Mouse (Mus musculus): ENCODE results near the gene Ahctf1.
A peak's percentile ranks its signal among the peaks of the same experiment; 100 is the strongest.
"Not testable (repeated sequence)": the region's sequence is repeated elsewhere in the genome, so short reads cannot be mapped to it uniquely, and the experiment has no call there.

Gene Ahctf1

DNA sequence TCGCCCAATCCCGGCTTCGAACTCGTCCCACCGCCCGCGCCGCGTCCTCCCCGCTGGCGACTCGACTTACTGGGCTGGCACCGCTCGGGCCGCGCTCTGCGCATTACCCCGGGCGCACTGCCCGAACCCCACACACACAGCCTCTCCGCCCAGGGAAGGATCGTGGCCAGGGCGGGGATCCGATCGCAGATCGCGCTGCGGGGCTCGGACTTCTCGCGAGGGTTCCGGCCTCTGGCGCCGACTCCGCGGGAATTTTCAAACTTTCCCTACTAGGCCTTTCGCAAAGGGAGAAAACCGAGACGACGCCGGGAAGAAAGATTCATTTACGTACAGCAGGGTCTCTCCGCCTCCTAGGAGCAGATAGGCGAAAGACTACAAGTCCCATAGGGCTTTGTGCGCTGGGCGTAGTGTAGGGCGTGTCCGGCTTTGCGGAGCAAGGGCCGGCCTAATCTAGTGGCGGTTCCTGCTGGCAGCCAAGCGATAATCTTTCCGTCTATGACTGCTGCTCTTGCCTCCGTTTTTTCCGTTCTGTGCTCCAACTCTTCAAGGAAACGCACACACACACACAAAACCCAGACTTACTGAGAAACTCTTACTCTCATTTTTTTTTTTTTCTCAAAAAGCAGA, at the start of gene Ahctf1:
Gene Ahctf1, minus strand, starts transcription at position 168 of the 627 bp plus-strand sequence.
- peak; percentile 93 for DNase-seq (ENCODE audit: low read depth)

DNA sequence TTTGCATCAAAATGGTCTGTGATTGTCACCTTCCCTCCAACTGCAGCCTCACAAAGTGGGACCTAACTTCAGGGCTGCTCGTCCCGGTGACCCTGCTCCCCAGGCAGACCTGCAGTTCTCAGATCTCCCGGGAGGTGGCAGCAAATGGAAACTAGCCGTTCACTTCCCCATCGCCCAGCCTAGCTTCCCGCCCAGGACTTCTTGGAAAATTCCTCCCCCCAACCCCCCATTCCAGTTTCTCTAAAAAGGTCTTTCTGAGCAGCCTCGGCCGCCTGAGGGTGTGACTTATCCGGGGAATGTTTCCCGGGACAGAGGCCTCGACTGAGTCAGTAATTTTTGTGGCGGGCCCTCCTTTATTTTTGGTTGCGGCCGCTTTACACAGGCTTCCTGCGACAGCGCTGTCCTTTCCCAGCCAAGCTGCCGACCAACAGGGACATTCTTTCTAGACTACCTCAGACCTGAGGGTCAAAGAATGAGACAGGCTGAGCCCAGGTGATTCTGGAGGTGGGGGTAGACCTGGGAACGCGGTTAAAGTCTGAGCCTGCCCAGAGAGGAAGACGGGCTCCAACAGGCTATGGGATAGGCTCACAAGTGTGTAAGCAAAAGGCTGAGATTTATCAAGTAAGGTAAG, 44.4 kb upstream of the Ahctf1 start:
- DNase-seq (ENCODE audit: low read depth): no peak

DNA sequence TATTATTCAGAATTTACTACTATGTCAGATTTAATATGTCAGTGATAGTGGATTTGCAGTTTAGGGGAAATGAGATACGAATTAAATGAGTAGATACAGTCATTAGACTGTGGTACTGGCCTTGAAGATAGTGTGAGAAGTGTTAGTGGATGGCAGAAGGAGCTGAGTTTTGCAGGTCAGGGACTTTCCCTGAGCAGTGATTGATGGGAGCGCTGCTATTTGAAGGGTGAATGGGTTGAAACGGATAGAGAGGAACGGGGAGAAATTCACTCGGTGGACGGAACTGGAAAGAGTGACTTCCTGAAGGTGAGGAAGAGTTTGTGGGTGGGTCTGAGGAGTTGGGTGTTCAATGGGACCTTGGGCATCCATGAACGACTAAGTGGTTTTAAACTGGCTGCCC, 43.7 kb upstream of the Ahctf1 start:
- DNase-seq (ENCODE audit: low read depth): no peak

DNA sequence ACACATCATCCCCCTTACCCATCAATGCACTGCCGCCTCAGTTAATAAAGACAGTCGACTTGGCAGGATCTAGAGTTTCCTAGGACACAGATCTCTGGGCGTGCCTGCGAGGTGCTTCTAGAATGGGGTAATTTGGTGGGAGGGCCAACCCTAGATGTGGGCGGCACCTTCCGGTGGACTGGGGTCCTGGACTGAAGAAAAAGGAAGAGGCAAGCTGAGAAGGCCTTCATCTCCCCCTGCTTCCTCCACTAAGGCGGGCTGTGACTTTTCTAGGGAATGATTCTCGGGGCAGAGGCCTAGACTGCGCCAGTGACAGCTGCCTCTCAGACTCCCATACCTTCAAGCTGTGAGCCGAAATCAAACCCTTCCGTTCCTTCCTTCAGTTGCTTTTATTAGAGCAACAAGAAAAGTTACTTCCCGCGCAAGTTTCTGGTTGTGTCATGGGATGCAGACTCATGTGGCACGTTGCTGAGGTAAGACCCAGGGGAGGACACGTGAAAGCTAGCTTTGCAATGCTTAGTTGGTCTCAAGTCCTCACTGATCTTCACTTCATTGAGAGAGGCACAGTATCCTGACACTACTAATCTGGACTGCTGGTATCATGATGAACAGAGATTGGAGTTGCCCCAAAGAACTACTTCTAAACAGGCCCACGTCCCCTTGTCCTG, 42.5 kb upstream of the Ahctf1 start:
- DNase-seq (ENCODE audit: low read depth): no peak

DNA sequence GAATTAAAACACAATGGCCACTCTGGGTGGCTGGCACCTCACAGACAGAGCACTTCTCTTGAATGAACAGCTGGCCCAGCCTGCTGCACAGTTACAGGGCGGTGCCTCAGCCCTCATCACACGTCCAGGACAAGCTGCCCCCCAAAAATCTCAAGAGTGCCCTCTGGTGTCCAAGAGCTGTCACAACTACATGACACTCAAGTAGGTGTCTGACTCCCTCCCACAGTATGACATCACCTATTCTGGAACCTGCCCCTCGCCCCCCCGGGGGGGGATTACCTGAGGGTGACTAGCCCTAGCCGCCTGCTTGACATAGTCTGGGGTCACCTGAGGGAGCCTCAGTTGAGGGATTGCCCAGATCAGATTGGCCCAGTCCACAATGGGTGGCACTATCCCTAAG, 41.4 kb upstream of the Ahctf1 start:
- peak; percentile 73 for DNase-seq (ENCODE audit: low read depth)

DNA sequence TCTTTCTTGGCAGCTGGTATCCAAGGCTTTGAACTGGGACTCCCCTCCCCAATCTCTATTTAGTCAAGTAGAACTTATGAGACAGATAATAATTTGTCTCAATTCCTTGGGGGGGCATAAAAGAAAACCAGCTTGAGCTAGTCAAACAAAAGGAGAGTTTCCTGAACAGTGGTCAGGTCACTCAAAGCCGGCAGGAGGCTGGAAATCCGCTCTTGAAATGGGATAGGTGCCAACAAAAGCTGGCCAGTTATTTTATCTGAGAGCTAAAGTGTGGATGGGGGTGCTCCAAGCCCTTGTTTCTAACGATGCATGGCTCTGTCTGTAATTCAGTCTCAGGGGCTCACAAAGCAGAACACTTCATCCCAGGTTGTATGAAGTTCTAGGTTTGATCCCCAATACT, 40.5 kb upstream of the Ahctf1 start:
- DNase-seq (ENCODE audit: low read depth): no peak

DNA sequence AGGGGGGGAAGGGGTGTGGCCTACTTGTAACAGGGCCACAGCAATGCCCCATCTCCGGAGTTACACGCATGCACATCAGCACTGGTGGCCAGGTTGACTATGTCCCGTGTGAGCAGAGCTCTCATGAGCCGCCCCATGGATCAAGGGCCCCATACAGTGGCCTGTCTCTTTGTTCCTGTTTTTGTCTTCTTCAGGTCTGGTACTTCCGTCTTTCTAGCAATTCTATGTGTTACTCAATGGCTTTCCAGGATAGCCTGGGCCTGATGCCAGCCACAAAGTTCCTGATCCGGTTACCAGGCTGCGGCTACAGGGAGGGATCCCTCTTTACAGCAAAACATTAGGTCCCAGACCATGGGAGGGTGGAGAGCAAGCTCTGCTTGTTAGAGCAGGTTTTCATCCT, 39.1 kb upstream of the Ahctf1 start:
- peak; percentile 32 for DNase-seq (ENCODE audit: low read depth)

DNA sequence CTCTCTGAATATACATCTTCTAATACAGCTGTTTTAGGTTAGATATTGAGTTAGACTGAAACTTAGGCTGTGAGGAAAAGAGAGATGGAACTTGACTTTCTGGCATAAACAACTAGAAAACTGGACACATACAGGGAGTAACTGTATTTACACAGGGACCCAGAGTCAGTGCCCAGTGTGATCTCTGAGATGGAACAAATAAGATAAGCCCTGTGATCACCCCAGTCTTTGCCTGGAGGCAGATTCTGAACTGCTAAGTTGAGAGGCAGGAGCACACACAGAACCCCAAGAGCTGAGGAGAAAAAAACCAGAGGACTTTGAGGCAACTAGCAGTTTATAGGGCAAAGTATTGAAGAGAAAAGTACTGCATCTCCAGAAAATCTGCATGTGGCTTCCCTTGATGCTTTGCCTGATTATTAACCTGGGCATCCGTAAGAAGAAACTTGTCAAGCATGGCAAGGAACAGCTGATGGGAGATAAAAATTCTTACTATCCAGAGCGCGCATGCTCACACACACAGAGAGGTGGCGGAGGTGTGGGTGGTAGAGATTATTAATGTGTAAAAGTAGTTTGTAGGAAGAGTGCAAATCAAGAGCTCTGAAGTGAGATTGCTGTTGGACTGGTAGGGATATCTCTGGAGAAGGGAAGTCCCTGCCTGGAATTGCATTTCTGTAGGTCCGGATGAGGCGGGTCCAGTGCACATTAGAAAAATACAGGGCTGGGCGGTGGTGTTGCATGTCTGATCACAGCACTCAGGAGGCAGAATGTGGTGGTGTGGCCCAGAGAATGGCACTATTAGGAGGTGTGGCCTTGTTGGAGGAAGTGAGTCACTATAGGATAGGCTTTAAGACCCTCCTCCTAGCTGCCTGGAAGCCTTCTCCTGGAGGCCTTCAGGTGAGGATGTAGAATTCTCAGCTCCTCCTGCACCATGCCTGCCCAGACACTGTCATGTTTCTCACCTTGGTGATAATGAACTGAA, 33.2 kb upstream of the Ahctf1 start:
- no peak for DNase-seq (ENCODE audit: low read depth)

DNA sequence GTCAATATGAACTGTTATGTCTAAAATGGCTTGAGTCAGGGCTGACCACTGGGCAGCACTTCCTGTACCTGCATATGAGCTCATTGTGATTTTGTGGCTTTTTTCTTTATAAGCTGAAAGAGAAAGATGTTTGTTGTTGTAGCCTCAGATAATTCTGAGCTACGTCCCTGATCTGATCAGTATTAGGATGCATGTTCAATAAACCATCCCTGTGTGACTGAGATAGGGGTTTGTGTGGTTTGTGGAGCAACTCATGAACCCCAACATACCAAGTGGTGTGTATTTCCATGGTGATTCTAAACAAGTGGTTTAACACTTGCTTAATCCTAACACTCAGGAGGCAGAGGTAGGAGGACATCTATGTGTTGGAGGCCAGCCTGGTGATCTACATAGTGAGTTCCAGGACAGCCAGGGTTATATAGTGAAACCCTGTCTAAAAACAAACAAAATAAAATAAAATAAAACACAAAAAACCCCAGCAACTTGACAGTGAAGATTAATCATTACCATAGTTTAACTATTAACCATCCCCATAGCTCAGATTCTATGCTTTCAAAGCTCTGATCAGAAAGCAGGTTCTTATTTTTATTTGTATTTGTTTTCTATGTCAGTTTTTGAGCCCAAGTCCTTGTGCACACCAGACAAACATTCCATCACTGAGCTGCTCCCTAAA, 32.4 kb upstream of the Ahctf1 start:
- DNase-seq (ENCODE audit: low read depth): no peak

DNA sequence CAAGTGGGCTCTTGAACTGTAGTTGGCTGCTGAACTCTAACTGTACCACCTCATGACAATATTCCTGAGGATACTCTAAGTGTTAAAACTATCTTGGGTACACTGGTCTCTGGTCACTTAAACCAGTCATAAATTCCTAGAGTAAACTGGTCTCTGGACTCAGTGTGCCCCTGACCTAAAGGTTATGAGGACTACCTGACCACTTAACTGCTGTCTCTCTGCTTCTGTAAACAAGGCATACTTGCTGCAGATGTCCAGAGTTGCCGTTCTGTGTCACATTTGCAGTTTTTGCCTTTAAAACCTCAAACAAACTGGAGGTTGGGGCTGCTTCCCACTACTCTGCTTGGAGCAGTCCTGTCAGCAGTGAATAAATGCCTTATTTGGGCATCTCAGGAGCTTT, 30.1 kb upstream of the Ahctf1 start:
- no peak for DNase-seq (ENCODE audit: low read depth)

DNA sequence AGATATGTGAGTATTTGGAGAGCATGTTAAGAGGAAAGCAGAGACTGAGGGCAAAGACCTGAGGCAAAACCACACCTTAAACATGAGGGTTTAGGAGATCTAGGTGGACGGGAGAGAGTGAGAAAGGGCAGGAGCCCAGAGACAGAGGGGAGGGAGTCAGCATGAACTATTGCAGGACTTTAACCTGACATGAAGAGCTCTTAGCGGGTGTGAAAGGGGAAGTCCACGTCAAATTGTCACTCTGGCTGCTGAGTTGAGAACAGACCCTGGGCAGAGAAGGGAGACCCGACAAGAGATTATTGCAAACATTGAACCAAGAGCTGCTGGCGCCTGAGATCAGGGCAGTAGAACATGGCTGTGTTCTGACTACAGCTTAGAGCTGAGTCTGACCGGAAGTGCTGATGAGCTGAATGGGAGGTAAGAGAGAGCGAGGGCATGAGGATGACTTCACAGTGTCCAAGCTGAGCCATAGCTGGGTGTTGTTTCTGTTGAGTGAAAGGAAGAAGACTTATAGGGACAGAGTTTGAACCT, 29.3 kb upstream of the Ahctf1 start:
- no peak for DNase-seq (ENCODE audit: low read depth)

DNA sequence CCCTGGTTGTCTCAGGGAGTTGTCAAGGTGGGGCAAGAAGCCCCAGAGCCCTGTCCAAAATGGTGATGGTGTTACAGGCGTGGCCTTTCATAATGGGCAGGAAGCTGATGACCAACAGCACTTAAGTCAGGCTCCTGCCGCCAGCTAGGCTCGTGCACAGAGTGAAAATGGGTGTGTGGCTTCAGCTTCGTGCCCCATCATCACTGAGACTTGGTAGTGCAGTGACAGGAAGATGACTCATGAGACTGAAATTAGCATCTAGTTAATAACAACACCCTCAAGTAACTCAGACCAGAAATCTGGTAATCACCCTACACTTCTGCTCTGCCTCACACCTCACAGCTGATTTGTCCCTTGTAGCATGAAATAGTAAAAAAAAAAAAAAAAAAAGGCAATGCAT, 25.4 kb upstream of the Ahctf1 start:
- no peak for DNase-seq (ENCODE audit: low read depth)

DNA sequence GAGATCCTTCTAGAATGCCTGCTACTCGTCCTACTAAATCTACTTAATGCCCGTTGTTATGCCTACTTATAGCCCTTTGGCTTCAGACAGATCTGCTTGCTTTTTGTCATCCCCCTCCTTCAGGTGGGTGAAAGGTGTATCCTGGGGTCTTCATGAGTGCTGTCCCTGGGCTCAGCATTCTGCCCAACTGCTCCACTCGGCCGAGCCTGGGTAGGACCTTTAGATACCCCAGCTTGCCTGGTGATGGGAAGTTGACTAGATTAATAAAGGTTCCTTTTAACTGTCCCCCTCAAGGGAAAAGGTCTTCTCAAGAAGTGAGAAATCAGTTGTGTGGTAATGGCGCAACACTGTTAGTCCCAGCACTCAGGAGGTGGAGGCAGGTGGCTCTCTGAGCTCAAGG, 24.6 kb upstream of the Ahctf1 start:
- no peak for DNase-seq (ENCODE audit: low read depth)

DNA sequence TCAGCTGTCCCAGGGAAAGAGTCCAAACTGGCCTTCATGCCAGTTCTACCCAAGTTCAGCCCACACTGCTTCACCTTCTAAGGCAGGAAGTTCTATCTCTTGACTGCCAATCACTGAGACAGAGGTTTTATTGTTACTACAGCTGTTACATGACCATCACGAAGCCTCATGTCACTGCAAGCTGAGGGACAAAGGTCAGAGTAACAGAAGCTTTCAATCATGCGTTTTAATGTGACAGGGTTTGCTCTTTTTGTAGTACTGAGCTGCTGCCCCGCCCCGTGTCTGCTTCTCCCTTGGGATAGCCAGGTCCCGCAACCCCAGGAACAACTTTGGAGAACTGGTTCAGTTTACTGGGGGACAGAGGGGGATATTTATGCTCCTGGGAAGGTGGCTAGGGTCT, 21.1 kb upstream of the Ahctf1 start:
- no peak for DNase-seq (ENCODE audit: low read depth)

DNA sequence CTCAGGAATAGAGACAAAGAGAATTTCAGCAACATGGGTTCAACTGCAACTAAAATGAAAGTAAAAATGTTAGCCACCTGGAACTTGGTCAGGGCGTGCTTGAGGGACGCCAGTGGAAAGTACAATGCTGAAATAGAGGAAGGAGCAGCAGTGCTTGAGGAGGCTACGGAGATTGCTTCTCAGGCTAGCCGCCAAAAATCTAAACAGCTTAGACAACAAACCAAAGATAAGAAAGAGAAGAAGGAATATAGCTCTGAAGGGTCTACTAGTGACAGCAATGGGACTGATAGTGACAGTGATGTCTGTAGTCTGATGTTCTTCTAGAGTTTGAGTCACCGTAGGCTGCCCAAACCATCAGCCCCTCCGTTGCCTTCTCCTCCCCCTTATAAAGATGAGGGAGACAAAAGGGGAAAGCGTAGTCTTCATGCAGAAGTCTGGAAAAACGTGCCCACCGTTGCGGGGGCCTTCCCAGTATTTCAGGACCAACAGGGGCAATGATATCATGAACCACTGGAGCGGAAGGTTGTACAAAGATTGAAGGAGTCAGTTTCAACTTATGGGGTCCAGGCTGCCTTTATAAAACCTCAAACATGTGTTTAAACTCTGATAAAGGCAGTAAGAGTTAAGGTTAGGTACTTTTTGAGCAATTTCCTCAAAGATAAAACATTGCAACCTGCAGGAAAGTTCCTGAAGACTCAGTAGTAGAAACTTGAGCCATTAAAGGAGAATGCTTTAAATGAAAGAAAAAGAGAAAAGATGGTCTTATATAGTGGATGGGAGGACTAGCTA, 15.2 kb upstream of the Ahctf1 start:
- DNase-seq (ENCODE audit: low read depth): not testable (repeated sequence)

DNA sequence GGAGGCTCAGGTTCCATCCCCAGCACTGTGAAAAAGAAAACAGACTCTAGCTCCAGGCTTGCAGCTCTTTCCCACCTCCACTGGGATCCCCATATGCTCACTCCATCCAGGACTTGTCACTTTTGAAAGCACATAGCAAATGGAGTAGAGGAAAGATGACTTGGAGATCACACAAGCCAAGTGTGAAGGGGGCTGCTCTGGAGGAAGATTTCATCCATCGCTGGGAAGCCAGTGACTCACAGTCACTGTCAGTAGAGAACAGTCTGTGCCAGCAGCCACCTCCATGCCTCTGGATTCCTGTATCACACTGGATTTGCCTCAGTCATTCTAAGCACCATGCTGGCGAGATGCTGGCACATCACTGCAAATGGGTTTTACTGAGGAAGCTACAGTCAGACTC, 11.1 kb upstream of the Ahctf1 start:
- DNase-seq (ENCODE audit: low read depth): no peak

DNA sequence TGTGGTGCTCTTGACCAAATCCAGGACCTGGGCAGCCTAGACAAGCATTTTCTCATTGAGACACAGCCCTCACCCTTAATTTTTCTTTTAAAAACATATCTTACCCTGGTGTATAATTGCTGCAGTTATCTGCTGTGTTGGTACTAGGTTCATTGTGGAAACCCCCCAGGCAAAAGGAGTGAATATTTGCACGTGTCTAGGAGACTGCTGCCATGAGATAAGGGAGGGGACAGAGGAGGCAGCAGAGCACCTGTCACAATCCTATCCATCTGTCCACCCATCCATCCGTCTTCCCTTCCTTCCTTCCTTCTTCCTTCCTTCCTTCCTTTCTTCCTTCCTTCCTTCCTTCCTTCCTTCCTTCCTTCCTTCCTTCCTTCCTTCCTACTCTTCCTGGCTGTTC, 9.9 kb upstream of the Ahctf1 start:
- no peak for DNase-seq (ENCODE audit: low read depth)

DNA sequence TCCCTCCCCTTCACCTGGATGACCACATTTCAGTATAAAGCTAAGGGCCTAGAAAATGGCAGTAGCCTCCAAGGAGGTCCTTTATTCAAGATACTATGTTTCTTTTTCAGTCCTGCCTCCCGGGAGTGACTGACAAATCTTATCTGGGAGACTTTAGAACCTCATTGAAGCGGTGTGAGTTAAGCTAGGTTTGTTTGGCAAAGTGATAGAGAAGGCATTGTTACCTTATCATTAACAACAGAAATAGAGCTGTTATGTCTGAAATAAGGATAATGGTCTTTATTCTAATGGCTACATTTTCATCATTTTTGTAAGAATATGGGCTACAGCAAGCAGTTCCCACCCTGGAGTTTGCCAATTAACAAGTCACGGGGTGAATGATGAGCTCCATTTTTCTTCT, 4.8 kb upstream of the Ahctf1 start:
- no peak for DNase-seq (ENCODE audit: low read depth)

DNA sequence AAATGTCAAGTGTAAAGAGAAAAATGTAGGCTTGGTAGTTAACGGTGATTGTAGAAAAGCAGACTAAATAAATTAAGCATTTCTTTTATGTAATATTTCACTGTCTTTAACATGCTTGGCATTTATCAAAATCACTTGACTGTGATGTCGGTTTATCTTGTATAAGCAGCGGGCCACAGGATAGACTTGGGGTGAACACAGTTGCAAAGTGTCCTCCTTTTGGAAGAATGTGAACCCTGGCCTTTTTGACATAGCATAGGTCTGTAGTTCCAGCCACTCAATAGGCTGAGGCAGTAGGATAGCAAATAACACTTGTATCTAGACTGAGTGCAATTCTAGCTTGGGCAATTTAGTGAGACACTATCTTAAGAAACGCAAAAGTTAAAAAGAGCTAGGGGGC, 4.0 kb upstream of the Ahctf1 start:
- no peak for DNase-seq (ENCODE audit: low read depth)

DNA sequence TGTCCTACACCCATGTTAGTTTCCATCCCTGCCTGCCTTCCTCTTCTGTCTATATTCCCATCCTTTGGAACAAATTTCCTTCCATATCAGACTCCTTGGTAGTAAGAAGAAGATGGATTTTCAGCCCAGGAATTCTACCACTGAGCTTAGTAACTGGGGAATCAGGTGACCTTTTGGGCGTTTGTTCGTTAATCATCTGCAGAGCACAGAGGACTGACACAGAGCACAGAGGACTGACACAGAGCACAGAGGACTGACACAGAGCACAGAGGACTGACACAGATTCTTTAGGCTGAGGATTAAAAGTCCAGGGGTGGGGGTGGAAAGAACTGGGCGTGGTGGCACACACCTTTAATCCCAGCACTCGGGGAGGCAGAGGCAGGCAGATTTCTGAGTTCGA, 2.3 kb upstream of the Ahctf1 start:
- DNase-seq (ENCODE audit: low read depth): no peak
